21 mouse cellular contexts compared by ENCODE assay signal in the genomic region with DNA sequence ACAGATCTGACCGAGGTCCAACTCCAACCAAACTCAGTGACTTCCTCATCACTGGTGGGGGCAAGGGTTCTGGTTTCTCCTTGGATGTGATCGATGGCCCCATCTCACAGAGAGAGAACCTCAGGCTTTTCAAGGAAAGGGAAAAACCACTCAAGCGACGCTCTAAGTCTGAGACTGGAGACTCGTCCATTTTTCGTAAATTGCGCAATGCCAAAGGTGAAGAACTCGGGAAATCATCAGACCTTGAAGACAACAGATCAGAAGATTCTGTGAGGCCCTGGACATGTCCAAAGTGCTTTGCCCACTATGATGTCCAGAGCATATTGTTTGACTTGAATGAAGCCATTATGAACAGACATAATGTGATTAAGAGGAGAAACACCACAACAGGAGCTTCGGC.
"Had no signal": no experiment of that assay in that cellular context is flagged by ENCODE, and none has a peak within 500 bp of the region (broad histone marks: within the 10 kb centered on the region; RNA-seq: fewer than 3 reads in every experiment).

No protein-coding gene starts in this region.

- DNase-seq: gastrocnemius, postnatal 14 days; gastrocnemius, postnatal 36 days; heart, adult 11 months; heart, adult 2 months; heart, postnatal 14 days; heart, postnatal 36 days; kidney, adult 11 months; kidney, adult 8-10 months; kidney, postnatal 14 days; liver; liver, embryonic 13.5 days had no signal

- H3K27me3 ChIP-seq: heart, embryonic 13.5 days; heart, embryonic 15.5 days; hindbrain, embryonic 13.5 days; hindbrain, embryonic 15.5 days; kidney, embryonic 15.5 days; limb, embryonic 12.5 days; liver, embryonic 13.5 days had no signal

- H3K4me3 ChIP-seq: heart, adult 2 months; heart, embryonic 13.5 days; heart, embryonic 15.5 days; hindbrain, embryonic 13.5 days; hindbrain, embryonic 15.5 days; kidney, embryonic 15.5 days; left cerebral cortex, adult 2 months; limb, embryonic 10.5 days; limb, embryonic 12.5 days; liver, embryonic 13.5 days had no signal

- H3K36me3 ChIP-seq: heart, embryonic 15.5 days; hindbrain, embryonic 15.5 days had no signal

- H3K4me2 ChIP-seq: heart, embryonic 11.5 days; heart, embryonic 13.5 days; heart, embryonic 15.5 days; hindbrain, embryonic 13.5 days; hindbrain, embryonic 15.5 days; kidney, embryonic 15.5 days; limb, embryonic 12.5 days; liver, embryonic 11.5 days; liver, embryonic 13.5 days had no signal
